Mouse (Mus musculus) kidney, adult 2 months (tissue): ENCODE data around the gene Tmeff1. TPM values are rescaled to one million over a fixed set of nuclear protein-coding genes. Genes with fewer than 3 reads are reported as not detected.

Experiments
- DNase-seq: peaks from one replicate; pipeline ENCODE4 v3.0.0; 2021
- H3K27ac ChIP-seq: fragments of 200-500 bp; 2 replicates; pipeline ENCODE4 v1.5.1; 2012; ENCODE audit warnings: low read depth, low read length, control low read depth, inconsistent platforms; ENCODE audit not compliant: insufficient read depth
- H3K27me3 ChIP-seq: fragments of 200-500 bp; replicated peaks from 2 replicates; pipeline ENCODE4 v1.6.1; 2012; ENCODE audit warnings: mild to moderate bottlenecking, moderate library complexity, low read length, inconsistent platforms; ENCODE audit not compliant: control insufficient read depth, insufficient read depth
- H3K36me3 ChIP-seq: fragments of 200-500 bp; 2 replicates; pipeline ENCODE4 v1.6.1; 2012; ENCODE audit warnings: mild to moderate bottlenecking, moderate library complexity, low read length, inconsistent platforms; ENCODE audit not compliant: control insufficient read depth, insufficient read depth
- H3K4me1 ChIP-seq: fragments of 200-500 bp; 2 replicates; pipeline ENCODE4 v1.6.1; 2011; ENCODE audit warnings: low read length; ENCODE audit not compliant: control insufficient read depth, insufficient read depth
- H3K4me3 ChIP-seq: fragments of 200-500 bp; 2 replicates; pipeline ENCODE4 v1.5.1; 2011; ENCODE audit warnings: mild to moderate bottlenecking, low read depth, low read length, control low read depth; ENCODE audit not compliant: insufficient read depth
- CTCF ChIP-seq: fragments of 200-500 bp; conservative IDR thresholded peaks from 2 replicates; pipeline ENCODE4 v1.5.1; 2011; ENCODE audit warnings: low read depth, mild to moderate bottlenecking, control low read depth, low read length, moderate library complexity, mixed read lengths; ENCODE audit not compliant: insufficient read depth, insufficient read length
- POLR2A ChIP-seq: fragments of 200-500 bp; IDR thresholded peaks from one replicate; pipeline ENCODE4 v1.6.1; 2011; ENCODE audit warnings: low read depth, low read length, control low read depth
- WGBS: fragments of 180-500 bp; shearing (Covaris S2); methylation state at CpG from one replicate; pipeline ENCODE4 v1.1.7; 2018; 5-methylcytosine and 5-hydroxymethylcytosine counted together
- polyA plus RNA-seq: library from polyadenylated mRNA; depleted of rRNA; stranded (reverse); fragments of >200 nt; gene quantifications from 2 replicates; pipeline ENCODE4 v1.2.3, GENCODE M21; 2012

Gene Tmeff1
- polyA plus RNA-seq, 1 experiment: 1.3 TPM

DNA sequence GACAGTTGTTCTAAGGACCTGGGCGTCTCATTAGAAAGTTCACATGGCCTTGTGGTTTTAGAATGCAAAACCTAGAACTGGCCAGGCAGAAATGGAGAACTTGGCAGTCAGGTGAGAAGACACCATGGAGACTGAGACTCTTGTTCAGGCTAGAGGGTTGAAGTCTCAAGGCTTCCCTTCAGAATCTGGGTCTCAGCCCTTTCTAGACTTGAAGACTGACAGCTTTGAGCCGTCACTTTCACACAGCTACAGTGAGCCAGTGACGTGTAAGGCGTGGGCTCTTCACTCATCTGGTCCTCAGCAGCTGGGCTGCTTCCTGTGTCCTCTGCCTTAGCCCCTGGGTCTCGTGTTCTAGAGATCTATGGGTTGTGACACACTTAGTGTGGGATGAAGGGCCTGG is 7.4 kb downstream of the Tmeff1 start:
- no peak for DNase-seq
- no peak overlapping the region for H3K27ac ChIP-seq
- TF ChIP-seq POLR2A: no peak
- TF ChIP-seq CTCF: no peak
- H3K36me3 ChIP-seq: no peaks in the 10 kb centered on the region
- H3K4me1 ChIP-seq: no peaks in the 10 kb centered on the region
- no peak overlapping the region for H3K4me3 ChIP-seq
- 55% methylated on average over 5 of the region's 5 CpGs for WGBS
- no peaks in the 10 kb centered on the region; the same call in 1 of the 2 replicates for H3K27me3 ChIP-seq

DNA sequence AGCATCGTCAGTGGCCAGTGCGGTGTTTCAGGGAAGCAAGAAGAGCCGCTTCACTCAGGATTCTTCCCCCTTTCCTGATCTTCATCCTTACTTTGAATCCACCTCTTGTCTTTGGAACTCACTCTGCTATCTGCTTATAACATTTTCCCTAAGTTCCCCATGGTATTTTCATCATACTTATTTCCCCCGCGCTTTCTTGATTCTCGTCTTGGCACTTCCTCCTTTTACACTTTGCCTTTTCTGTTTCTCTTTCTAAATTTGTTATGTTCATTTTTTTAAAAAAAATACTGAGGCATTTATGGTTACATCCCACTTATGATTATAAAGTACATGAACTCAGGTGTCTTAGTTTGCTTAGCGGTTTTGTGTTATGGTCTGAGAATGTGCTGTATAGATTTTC is 7.9 kb downstream of the Tmeff1 start:
- WGBS: 85% methylated on average over 7 of the region's 7 CpGs
- Histone ChIP-seq H3K27ac (no peak overlapping the region), H3K4me1 (no peaks in the 10 kb centered on the region), H3K4me3 (no peak overlapping the region), H3K27me3 (no peaks in the 10 kb centered on the region), H3K36me3 (no peaks in the 10 kb centered on the region)
- no peak for TF ChIP-seq CTCF
- no peak for TF ChIP-seq POLR2A
- no peak for DNase-seq

DNA sequence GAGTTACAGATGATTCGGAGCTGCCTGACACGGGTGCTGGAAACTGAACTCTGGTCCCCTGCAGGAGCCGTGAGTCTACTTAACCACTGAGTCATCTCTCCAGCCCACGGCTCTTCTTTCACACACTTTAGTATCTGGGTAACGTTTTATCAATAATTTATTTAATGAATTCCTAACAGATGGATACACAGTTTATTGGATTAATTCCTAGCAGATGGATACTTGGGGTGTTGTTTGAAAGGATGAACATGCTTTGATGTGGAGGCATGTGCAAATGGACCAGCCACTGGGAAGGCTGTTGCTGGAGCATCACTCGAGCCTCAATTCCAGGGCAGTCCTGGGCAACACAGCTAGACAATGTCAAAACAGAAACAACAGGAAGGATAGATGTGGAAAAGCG is 11.1 kb downstream of the Tmeff1 start:
- no peaks in the 10 kb centered on the region for H3K27me3 ChIP-seq
- TF ChIP-seq CTCF: no peak
- no peak for TF ChIP-seq POLR2A
- H3K36me3 ChIP-seq: no peaks in the 10 kb centered on the region
- H3K27ac ChIP-seq: no peak overlapping the region
- DNase-seq: no peak
- no peaks in the 10 kb centered on the region for H3K4me1 ChIP-seq
- WGBS: 96% methylated on average over 7 of the region's 7 CpGs
- no peak overlapping the region for H3K4me3 ChIP-seq

DNA sequence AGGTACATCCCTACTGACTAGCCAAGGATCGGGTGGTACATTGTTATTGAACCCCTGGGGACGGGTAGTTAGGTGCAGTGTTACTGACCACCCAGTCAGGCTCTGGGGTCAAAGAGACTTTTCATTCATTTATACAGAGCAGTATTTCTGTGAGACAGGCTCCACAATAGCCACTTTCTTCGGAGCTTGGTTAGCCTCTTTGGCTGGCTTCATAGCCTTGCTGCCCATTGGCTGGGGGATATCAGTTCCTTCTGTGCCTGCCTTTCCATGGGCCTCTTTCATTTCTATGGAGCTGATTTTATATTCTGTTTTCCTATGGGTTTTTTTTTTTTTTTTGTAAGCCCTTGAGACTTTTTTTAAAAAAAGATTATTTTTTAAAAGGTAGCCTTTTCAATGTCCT is 20.7 kb downstream of the Tmeff1 start:
- H3K27me3 ChIP-seq: no peaks in the 10 kb centered on the region
- WGBS: 95% methylated on average over 3 of the region's 3 CpGs
- no peaks in the 10 kb centered on the region for H3K4me1 ChIP-seq
- no peaks in the 10 kb centered on the region for H3K36me3 ChIP-seq
- H3K27ac ChIP-seq: no peak overlapping the region
- no peak overlapping the region for H3K4me3 ChIP-seq
- TF ChIP-seq CTCF (no peak), POLR2A (no peak)
- DNase-seq: no peak

DNA sequence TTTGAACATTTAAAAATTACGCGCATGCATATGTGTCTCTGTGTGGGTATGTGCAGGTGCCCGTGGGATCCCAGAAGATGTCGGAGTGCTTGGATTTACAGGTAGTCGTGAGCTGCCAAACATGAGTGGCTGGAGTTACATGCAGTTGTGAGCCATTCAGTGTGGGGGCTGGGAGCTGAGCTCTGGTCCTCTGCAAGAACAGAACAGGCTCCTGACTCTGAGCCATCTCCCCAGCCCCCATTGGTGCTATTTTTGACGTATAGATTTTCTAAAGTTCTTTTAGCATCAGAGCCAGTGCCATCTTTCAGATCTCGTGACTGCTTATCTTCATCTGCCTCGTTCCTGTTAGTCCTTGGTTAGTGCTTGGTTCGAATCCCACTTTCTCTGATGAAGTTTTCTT is 24.5 kb downstream of the Tmeff1 start:
- H3K36me3 ChIP-seq: no peaks in the 10 kb centered on the region
- no peak for TF ChIP-seq CTCF
- TF ChIP-seq POLR2A: no peak
- no peaks in the 10 kb centered on the region for H3K27me3 ChIP-seq
- no peak overlapping the region for H3K27ac ChIP-seq
- WGBS: 93% methylated on average over 9 of the region's 9 CpGs
- no peak overlapping the region for H3K4me3 ChIP-seq
- no peak for DNase-seq
- no peaks in the 10 kb centered on the region for H3K4me1 ChIP-seq

DNA sequence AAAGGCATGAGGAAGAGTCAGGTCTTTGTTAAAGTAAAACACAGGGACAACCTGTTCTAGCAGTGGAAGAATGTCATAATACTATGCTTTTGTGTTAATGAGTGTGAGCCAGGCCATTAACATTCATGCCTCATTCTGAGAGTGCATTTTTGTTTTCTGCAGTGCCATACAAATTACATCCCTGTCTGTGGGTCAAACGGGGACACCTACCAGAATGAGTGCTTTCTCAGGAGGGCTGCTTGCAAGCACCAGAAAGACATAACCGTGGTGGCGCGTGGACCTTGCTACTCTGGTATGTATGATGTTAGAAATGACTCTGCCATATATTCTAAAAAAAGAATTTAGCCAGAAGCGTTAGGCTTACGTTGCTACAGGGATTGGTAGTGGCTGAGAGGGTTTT is 25.3 kb downstream of the Tmeff1 start:
- Histone ChIP-seq H3K27me3 (no peaks in the 10 kb centered on the region), H3K27ac (no peak overlapping the region), H3K4me1 (no peaks in the 10 kb centered on the region), H3K36me3 (no peaks in the 10 kb centered on the region), H3K4me3 (no peak overlapping the region)
- WGBS: 78% methylated on average over 6 of the region's 6 CpGs
- no peak for DNase-seq
- no peak for TF ChIP-seq POLR2A

DNA sequence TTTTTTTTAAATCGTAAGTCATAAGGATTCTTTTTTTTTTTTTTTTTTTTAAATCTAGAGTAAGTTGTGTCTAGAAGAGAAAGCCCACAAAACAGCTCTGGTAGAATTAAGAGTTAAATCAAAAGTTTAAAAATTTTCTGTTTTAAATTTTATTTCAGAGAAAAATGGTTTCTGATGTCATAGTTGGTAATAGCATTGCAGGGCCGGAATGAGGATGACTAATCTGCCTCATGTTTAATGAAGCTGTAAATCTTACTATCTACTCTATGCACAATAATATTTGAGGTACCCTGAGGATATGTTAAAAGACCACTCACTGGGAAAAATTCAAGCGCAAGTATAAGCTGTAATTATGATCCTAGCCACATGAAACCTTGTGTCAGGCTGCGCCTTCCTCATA is 30.5 kb downstream of the Tmeff1 start:
- WGBS: 93% methylated on average over 4 of the region's 4 CpGs
- no peak for DNase-seq
- H3K4me3 ChIP-seq: no peak overlapping the region
- no peak overlapping the region for H3K27ac ChIP-seq
- no peaks in the 10 kb centered on the region for H3K27me3 ChIP-seq
- TF ChIP-seq POLR2A: no peak
- no peak for TF ChIP-seq CTCF
- H3K36me3 ChIP-seq: no peaks in the 10 kb centered on the region
- no peaks in the 10 kb centered on the region for H3K4me1 ChIP-seq

DNA sequence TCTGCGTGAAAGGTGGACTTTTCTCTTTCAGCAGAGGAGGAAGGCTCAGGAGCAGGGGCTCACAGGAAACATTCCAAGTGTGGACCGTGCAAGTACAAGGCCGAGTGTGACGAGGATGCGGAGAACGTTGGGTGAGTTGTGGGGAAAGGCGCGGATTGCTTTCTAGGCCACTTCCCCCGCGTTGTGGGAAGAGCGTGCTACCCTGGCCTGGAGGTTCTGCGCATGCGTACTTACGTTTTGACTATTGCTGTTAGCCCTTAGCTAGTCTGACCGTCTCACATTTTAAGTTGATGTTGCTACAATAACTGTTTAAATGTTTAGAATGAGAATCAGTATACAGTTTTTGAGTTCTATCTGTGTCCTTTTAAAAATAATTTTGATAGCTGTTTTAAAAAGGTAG is 32.2 kb downstream of the Tmeff1 start:
- H3K27me3 ChIP-seq: no peaks in the 10 kb centered on the region
- no peaks in the 10 kb centered on the region for H3K36me3 ChIP-seq
- WGBS: 96% methylated on average over 15 of the region's 15 CpGs
- H3K4me1 ChIP-seq: no peaks in the 10 kb centered on the region
- DNase-seq: no peak
- no peak overlapping the region for H3K27ac ChIP-seq
- no peak overlapping the region for H3K4me3 ChIP-seq
- no peak for TF ChIP-seq CTCF
- TF ChIP-seq POLR2A: no peak
